Mouse (Mus musculus): Measurements from ENCODE around the gene Card6. TPM values are rescaled to one million over a fixed set of nuclear protein-coding genes. Genes with fewer than 3 reads are reported as not detected.

Card6 gene
- total and polyA plus RNA-seq, 3 experiments: 0.08 to 0.13 TPM; not detected in 1

- DNase-seq (ENCODE audit: low read depth, low spot score): no peak
- peak overlapping the region; percentile 96 for H3K9ac ChIP-seq (ENCODE audit: control insufficient read depth, low read depth, low read length, poor library complexity, severe bottlenecking)
- peaks cover 25 to 37% of the 10 kb centered on the region in 2 experiments for H3K36me3 ChIP-seq (ENCODE audit: control insufficient read depth in 1 of 2, insufficient read depth in 2 of 2, low read length in 2 of 2)
- H3K9me3 ChIP-seq (replicated peaks; ENCODE audit: insufficient read depth, low read length): no peaks in the 10 kb centered on the region
- no peak for TF ChIP-seq POLR2AphosphoS5 (IDR thresholded peaks at IDR 0.05; ENCODE audit: borderline replicate concordance, low read depth, low read length)
- no peak for TF ChIP-seq MAFK (IDR thresholded peaks at IDR 0.05; ENCODE audit: borderline replicate concordance, low read depth, low read length)
- no peak for TF ChIP-seq GATA1 (IDR thresholded peaks at IDR 0.05; ENCODE audit: low read depth, low read length)
- TF ChIP-seq KAT2A (conservative IDR thresholded peaks at IDR 0.05; ENCODE audit: low read depth, low read length): no peak
- TF ChIP-seq CTCF (IDR thresholded peaks at IDR 0.05 in 2 of 3, conservative IDR thresholded peaks at IDR 0.05 in 1 of 3; ENCODE audit: control insufficient read depth in 1 of 3, insufficient read depth in 1 of 3, low read depth in 2 of 3, low read length in 3 of 3, poor library complexity in 1 of 3, severe bottlenecking in 1 of 3): no peak
- no peak for TF ChIP-seq MEF2A (IDR thresholded peaks at IDR 0.05; ENCODE audit: extremely low read depth, insufficient replicate concordance, low read depth, low read length, poor library complexity, severe bottlenecking)
- no peak for TF ChIP-seq POLR2AphosphoS2 (IDR thresholded peaks at IDR 0.05; ENCODE audit: low read length)
- no peak for TF ChIP-seq SIN3A (IDR thresholded peaks at IDR 0.05; ENCODE audit: low read length)
- no peak for TF ChIP-seq UBTF (IDR thresholded peaks at IDR 0.05; ENCODE audit: borderline replicate concordance, insufficient read depth, low read depth, low read length)
- no peak for TF ChIP-seq ZC3H11A (IDR thresholded peaks at IDR 0.05; ENCODE audit: low read depth, low read length)
- TF ChIP-seq ZNF384 (IDR thresholded peaks at IDR 0.05; ENCODE audit: low read depth, low read length): no peak
- TF ChIP-seq RCOR1 (IDR thresholded peaks at IDR 0.05; ENCODE audit: low read depth, low read length): no peak
- TF ChIP-seq MYC (IDR thresholded peaks at IDR 0.05; ENCODE audit: low read depth, low read length): no peak
- no peak for TF ChIP-seq ZKSCAN1 (IDR thresholded peaks at IDR 0.05; ENCODE audit: low read depth, low read length)
- H3K27ac ChIP-seq (ENCODE audit: control insufficient read depth, low read depth, low read length): peak overlapping the region; percentile 36
- H3K4me3 ChIP-seq (ENCODE audit: control insufficient read depth in 1 of 2, insufficient read depth in 1 of 2, low read depth in 2 of 2, low read length in 2 of 2): peak overlapping the region; percentile 61 to 85
- H3K79me2 ChIP-seq (ENCODE audit: control insufficient read depth, insufficient read depth, low read length, poor library complexity): peaks cover 36% of the 10 kb centered on the region
- H3K27me3 ChIP-seq (ENCODE audit: control insufficient read depth in 1 of 2, insufficient read depth in 2 of 2, low read length in 2 of 2): no peaks in the 10 kb centered on the region
- H3K4me1 ChIP-seq (ENCODE audit: control insufficient read depth in 1 of 2, insufficient read depth in 2 of 2, low read length in 2 of 2): peaks cover 2 to 16% of the 10 kb centered on the region in 2 experiments; a peak in 3 of 4 replicates
These were observed 10.3 kb upstream of the Card6 start for GRCm38 (mm10) chr15:5118626-5119025.

- peak overlapping the region; percentile 85 to 97 for H3K4me3 ChIP-seq (ENCODE audit: control insufficient read depth in 1 of 2, insufficient read depth in 1 of 2, low read depth in 2 of 2, low read length in 2 of 2)
- peaks cover 25 to 37% of the 10 kb centered on the region in 2 experiments for H3K36me3 ChIP-seq (ENCODE audit: control insufficient read depth in 1 of 2, insufficient read depth in 2 of 2, low read length in 2 of 2)
- no peaks in the 10 kb centered on the region for H3K27me3 ChIP-seq (ENCODE audit: control insufficient read depth in 1 of 2, insufficient read depth in 2 of 2, low read length in 2 of 2)
- no peaks in the 10 kb centered on the region for H3K9me3 ChIP-seq (replicated peaks; ENCODE audit: insufficient read depth, low read length)
- peak overlapping the region; percentile 96 for H3K9ac ChIP-seq (ENCODE audit: control insufficient read depth, low read depth, low read length, poor library complexity, severe bottlenecking)
- TF ChIP-seq POLR2A (IDR thresholded peaks at IDR 0.05; ENCODE audit: control insufficient read depth in 1 of 2, insufficient read depth in 1 of 2, low read depth in 1 of 2, low read length in 2 of 2, poor library complexity in 1 of 2) (peak in 1 of 2 experiments; percentile 31; a peak in 2 of 4 replicates), SMC3 (IDR thresholded peaks at IDR 0.05; ENCODE audit: low read depth, low read length) (no peak), MXI1 (IDR thresholded peaks at IDR 0.05; ENCODE audit: low read depth, low read length) (peak; percentile 36; the same call in 1 of the 2 replicates), RCOR1 (IDR thresholded peaks at IDR 0.05; ENCODE audit: low read depth, low read length) (no peak), MYC (IDR thresholded peaks at IDR 0.05; ENCODE audit: low read depth, low read length) (no peak), MAX (IDR thresholded peaks at IDR 0.05; ENCODE audit: low read length) (no peak; the same call in 1 of the 2 replicates), GATA1 (IDR thresholded peaks at IDR 0.05; ENCODE audit: low read depth, low read length) (no peak), POLR2AphosphoS2 (IDR thresholded peaks at IDR 0.05; ENCODE audit: low read length) (0 out of 2 replicates have a peak, but pooled peaks have one; percentile 0), ELF1 (IDR thresholded peaks at IDR 0.05; ENCODE audit: low read depth, low read length) (no peak), JUND (IDR thresholded peaks at IDR 0.05; ENCODE audit: low read depth, low read length) (0 out of 2 replicates have a peak, but pooled peaks have one; percentile 1), SIN3A (IDR thresholded peaks at IDR 0.05; ENCODE audit: low read length) (no peak), MAFK (IDR thresholded peaks at IDR 0.05; ENCODE audit: borderline replicate concordance, low read depth, low read length) (no peak), USF1 (IDR thresholded peaks at IDR 0.05; ENCODE audit: low read depth, low read length) (no peak), USF2 (IDR thresholded peaks at IDR 0.05; ENCODE audit: borderline replicate concordance in 1 of 2, insufficient read depth in 1 of 2, low read depth in 1 of 2, low read length in 2 of 2) (no peak), KAT2A (conservative IDR thresholded peaks at IDR 0.05; ENCODE audit: low read depth, low read length) (no peak), CHD1 (IDR thresholded peaks at IDR 0.05; ENCODE audit: low read depth, low read length) (peak; percentile 85; the same call in 1 of the 2 replicates), NELFE (IDR thresholded peaks at IDR 0.05; ENCODE audit: low read depth, low read length) (no peak), UBTF (IDR thresholded peaks at IDR 0.05; ENCODE audit: borderline replicate concordance, insufficient read depth, low read depth, low read length) (0 out of 2 replicates have a peak, but pooled peaks have one; percentile 27), BHLHE40 (IDR thresholded peaks at IDR 0.05; ENCODE audit: borderline replicate concordance, low read depth, low read length) (no peak), ZC3H11A (IDR thresholded peaks at IDR 0.05; ENCODE audit: low read depth, low read length) (no peak), TCF12 (IDR thresholded peaks at IDR 0.05; ENCODE audit: low read depth, low read length) (no peak)
- H3K4me1 ChIP-seq (ENCODE audit: control insufficient read depth in 1 of 2, insufficient read depth in 2 of 2, low read length in 2 of 2): peaks cover 2 to 16% of the 10 kb centered on the region in 2 experiments; a peak in 3 of 4 replicates
- peak overlapping the region; percentile 83 for H3K27ac ChIP-seq (ENCODE audit: control insufficient read depth, low read depth, low read length)
- peak; percentile 51 for DNase-seq (ENCODE audit: low read depth, low spot score)
- peaks cover 36% of the 10 kb centered on the region for H3K79me2 ChIP-seq (ENCODE audit: control insufficient read depth, insufficient read depth, low read length, poor library complexity)
These were observed 8.8 kb upstream of the Card6 start for GRCm38 (mm10) chr15:5117031-5117601.

All from MEL (cell line).